Mouse (Mus musculus) kidney, adult 11 months (tissue): ENCODE data around the gene Egln3.

ENCODE experiments used
- DNase-seq: peaks from one replicate; pipeline ENCODE4 v3.0.0; 2022

The Egln3 gene

GRCm38 (mm10) chr12:54160279-54160678 is 43.4 kb downstream of the Egln3 start:
- no peak for DNase-seq

- DNase-seq: no peak
Observed at GRCm38 (mm10) chr12:54154771-54155170, 48.9 kb downstream of the Egln3 start.

- DNase-seq: no peak
Observed at GRCm38 (mm10) chr12:54146943-54147556, 56.6 kb downstream of the Egln3 start.
